Mouse (Mus musculus): ENCODE measurements around the gene Kyat3.

DNA sequence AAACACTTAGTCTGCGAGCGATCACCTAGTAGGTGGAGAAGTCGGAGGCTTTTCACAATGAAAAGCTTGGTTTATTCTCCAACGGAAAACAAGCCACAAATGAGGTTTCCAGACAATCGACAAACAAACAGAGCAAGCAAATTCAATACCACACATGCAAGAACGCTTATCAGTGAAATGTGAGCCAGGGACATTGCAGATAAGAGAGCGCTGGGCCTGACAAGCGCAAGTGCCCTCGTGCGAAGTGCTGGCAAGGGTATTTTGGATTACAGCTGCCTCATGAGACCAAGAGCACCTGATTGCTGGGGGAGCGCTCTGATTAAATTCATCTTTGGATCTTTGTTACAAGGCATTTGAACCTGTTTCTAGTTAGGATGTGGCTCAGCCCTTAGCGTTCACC lies 57.0 kb downstream of the Kyat3 start:
- TF ChIP-seq CTCF (IDR thresholded peaks at IDR 0.05; ENCODE audit: borderline replicate concordance, control insufficient read depth, extremely low read depth, insufficient read depth, low read length, poor library complexity) (no peak), POLR2A (IDR thresholded peaks at IDR 0.05; ENCODE audit: control insufficient read depth, extremely low read depth, insufficient read depth, low read length, poor library complexity) (no peak)

All from thymus, adult 2 months (tissue).